Mouse (Mus musculus) small intestine, adult 2 months (tissue): Measurements from ENCODE around the gene Ppfia3.

Source experiments
- CTCF ChIP-seq: fragments of 200-500 bp; IDR thresholded peaks from 2 replicates; pipeline ENCODE4 v1.5.1; 2012; ENCODE audit warnings: low read depth, mild to moderate bottlenecking, control low read depth, inconsistent platforms, low read length, moderate library complexity, mixed read lengths; ENCODE audit not compliant: insufficient replicate concordance, insufficient read length; ENCODE audit errors: extremely low read depth
- POLR2A ChIP-seq: fragments of 200-500 bp; IDR thresholded peaks from 2 replicates; pipeline ENCODE4 v1.6.1; 2012; ENCODE audit warnings: low read depth, mild to moderate bottlenecking, control low read depth, inconsistent platforms, low read length, moderate library complexity

DNA sequence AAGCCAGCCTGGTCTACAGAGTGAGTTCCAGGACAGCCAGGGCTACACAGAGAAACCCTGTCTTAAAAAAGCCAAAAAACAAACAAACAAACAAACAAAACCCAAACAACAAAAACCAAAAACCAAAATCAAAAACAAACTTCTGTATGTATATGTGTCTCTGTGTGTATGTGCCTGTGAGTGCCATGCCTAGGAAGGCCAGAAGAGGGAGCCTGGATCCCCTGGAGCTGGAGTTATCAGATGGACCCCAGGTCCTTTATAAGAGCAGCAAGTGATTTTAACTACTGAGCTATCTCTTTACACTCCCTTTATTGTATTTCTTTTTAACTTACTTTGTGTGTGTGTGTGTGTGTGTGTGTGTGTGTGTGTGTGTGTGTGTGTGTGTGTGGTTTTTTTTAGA is 41.0 kb downstream of the Ppfia3 start:
- TF ChIP-seq CTCF (peak; percentile 7; the same call in 1 of the 2 replicates), POLR2A (no peak)
